ENCODE assay signal across 22 mouse cellular contexts in genomic region chr7:27627707-27628106, GRCm38 (mm10). TPM values are rescaled to one million over a fixed set of nuclear protein-coding genes. Genes with fewer than 3 reads are reported as not detected.
DNase-seq lines count a peak whose midpoint lies in the region; ATAC-seq and TF ChIP-seq lines count a peak whose summit lies in the region.
"Had no signal": no experiment of that assay in that cellular context is flagged by ENCODE, and none has a peak within 500 bp of the region (broad histone marks: within the 10 kb centered on the region; RNA-seq: fewer than 3 reads in every experiment).

No protein-coding gene starts in this region.

- 0 out of 2 replicates have a peak overlapping the region, but pooled peaks have one; percentile 18 for H3K9ac ChIP-seq in limb, embryonic 12.5 days (replicated peaks)
- H3K9ac ChIP-seq: heart, embryonic 15.5 days; hindbrain, embryonic 14.5 days had no signal

- no peak for TF ChIP-seq CTCF in gastrocnemius, adult 2 months (IDR thresholded peaks at IDR 0.05)

- no peak overlapping the region for H3K4me3 ChIP-seq in gastrocnemius, adult 2 months
- H3K4me3 ChIP-seq in limb, embryonic 12.5 days (replicated peaks): no peak overlapping the region
- no peak overlapping the region for H3K4me3 ChIP-seq in limb, embryonic 10.5 days
- H3K4me3 ChIP-seq: embryonic facial prominence, embryonic 10.5 days; heart, adult 2 months; heart, embryonic 15.5 days had no signal

- H3K27ac ChIP-seq in gastrocnemius, adult 2 months: peak overlapping the region; percentile 73; the same call in 1 of the 2 replicates
- no peak overlapping the region for H3K27ac ChIP-seq in limb, embryonic 12.5 days
- H3K27ac ChIP-seq in limb, embryonic 10.5 days: no peak overlapping the region
- H3K27ac ChIP-seq: embryonic facial prominence, embryonic 10.5 days; heart, adult 2 months; heart, embryonic 15.5 days had no signal

- H3K27me3 ChIP-seq in limb, embryonic 12.5 days: no peaks in the 10 kb centered on the region
- H3K27me3 ChIP-seq in limb, embryonic 10.5 days (ENCODE audit: low read depth, poor library complexity, severe bottlenecking): no peaks in the 10 kb centered on the region
- H3K27me3 ChIP-seq: heart, embryonic 15.5 days had no signal

- DNase-seq in gastrocnemius, adult 2 months: peak; percentile 11
- no peak for DNase-seq in gastrocnemius, adult 8-10 months (ENCODE audit: low spot score in 2 of 2)
- DNase-seq in limb, embryonic 10.5 days (ENCODE audit: low spot score): no peak
- DNase-seq in ZHBTc4 (ENCODE audit: low read depth, low spot score): peak; percentile 47
- DNase-seq in kidney, postnatal 14 days: no peak
- DNase-seq: adrenal gland, postnatal 25 days; cerebellum, adult 9-10 months; gastrocnemius, postnatal 14 days had no signal

- no peaks in the 10 kb centered on the region for H3K4me1 ChIP-seq in limb, embryonic 12.5 days (replicated peaks)
- no peaks in the 10 kb centered on the region for H3K4me1 ChIP-seq in limb, embryonic 10.5 days
- H3K4me1 ChIP-seq: embryonic facial prominence, embryonic 10.5 days; heart, embryonic 15.5 days had no signal

- whole genome bisulfite sequencing in limb, embryonic 12.5 days: 89% methylated on average over 7 of the region's 7 CpGs
- 93% methylated on average over 7 of the region's 7 CpGs for WGBS in limb, embryonic 10.5 days

- H3K4me2 ChIP-seq in limb, embryonic 12.5 days: no peak overlapping the region
- H3K4me2 ChIP-seq: heart, embryonic 11.5 days; heart, embryonic 15.5 days; hindbrain, embryonic 14.5 days had no signal

- H3K36me3 ChIP-seq in limb, embryonic 12.5 days: peaks cover 93% of the 10 kb centered on the region
- H3K36me3 ChIP-seq in limb, embryonic 10.5 days: peaks cover 91% of the 10 kb centered on the region

- intact Hi-C loops in gastrocnemius, adult 2 months (cut with DNase I): no loop called here

- H3K9me3 ChIP-seq in limb, embryonic 12.5 days: no peaks in the 10 kb centered on the region
- no peaks in the 10 kb centered on the region for H3K9me3 ChIP-seq in limb, embryonic 10.5 days (replicated peaks)
- H3K9me3 ChIP-seq: embryonic facial prominence, embryonic 10.5 days; G1E; heart, embryonic 15.5 days had no signal

- no peak for ATAC-seq in limb, embryonic 12.5 days (ENCODE audit: insufficient number of reproducible peaks, insufficient read depth, low FRiP score, low TSS enrichment, low read depth)
- ATAC-seq: activated CD4-positive, CD25-positive, alpha-beta regulatory T cell, adult 4 months; forebrain, embryonic 14.5 days; intestine, embryonic 16.5 days had no signal

RNA-seq across cellular contexts. Expression of gene Ttc9b, which starts 26.0 kb away (rescaled TPM):
- not detected for total RNA-seq in gastrocnemius, adult 2 months (2021)
- total RNA-seq in gastrocnemius, adult 8-10 months (2022): not detected
- 0.20 TPM in 1 of 2 replicates, not detected in the other for polyA plus RNA-seq in limb, embryonic 12.5 days (2016; fragmentation: Nextera tagmentation; extraction: Ambion mirVana)
- polyA plus RNA-seq in limb, embryonic 10.5 days (2016; fragmentation: Nextera tagmentation; extraction: Ambion mirVana): 0.23 TPM in 1 of 2 replicates, not detected in the other
- total RNA-seq: adrenal gland, adult 18-20 months; adrenal gland, postnatal 25 days; G1E; gastrocnemius, postnatal 14 days; heart, adult 2 months; heart, postnatal 14 days; hematopoietic stem cell, adult 5-6 weeks had no signal
- polyA plus RNA-seq: activated CD4-positive, CD25-positive, alpha-beta regulatory T cell, adult 4 months; G1E; gonadal fat pad, adult 2 months; heart, adult 2 months; heart, embryonic 11.5 days; heart, embryonic 15.5 days had no signal

RNA-seq across cellular contexts. Expression of gene Akt2, which starts 36.4 kb away (rescaled TPM):
- total RNA-seq in gastrocnemius, adult 2 months (2021): 100 to 1,000 TPM; 194 to 199 TPM
- 100 to 1,000 TPM; 178 to 228 (median 207) TPM for total RNA-seq in gastrocnemius, adult 8-10 months (2022)
- 98.8 and 104 TPM in 2 replicates for polyA plus RNA-seq in limb, embryonic 12.5 days (2016; fragmentation: Nextera tagmentation; extraction: Ambion mirVana)
- 91.3 and 95.0 TPM in 2 replicates for polyA plus RNA-seq in limb, embryonic 10.5 days (2016; fragmentation: Nextera tagmentation; extraction: Ambion mirVana)

RNA-seq across cellular contexts. Expression of gene Map3k10, which starts 46.7 kb away (rescaled TPM):
- total RNA-seq in gastrocnemius, adult 2 months (2021): 10 to 100 TPM; 35.3 to 39.1 TPM
- 10 to 100 TPM; 40.0 to 47.7 (median 42.4) TPM for total RNA-seq in gastrocnemius, adult 8-10 months (2022)
- polyA plus RNA-seq in limb, embryonic 12.5 days (2016; fragmentation: Nextera tagmentation; extraction: Ambion mirVana): 16.6 and 18.6 TPM in 2 replicates
- polyA plus RNA-seq in limb, embryonic 10.5 days (2016; fragmentation: Nextera tagmentation; extraction: Ambion mirVana): 9.2 and 12.3 TPM in 2 replicates

Comparison
In these comparisons a context has a peak if more than half of its experiments do, and no peak if none do; other contexts are left out.
1. DNase-seq: peak in gastrocnemius, adult 2 months (single experiment) and ZHBTc4 (single experiment); none in gastrocnemius, adult 8-10 months (0 of 2), limb, embryonic 10.5 days (single experiment) and kidney, postnatal 14 days (single experiment).